8 mouse cellular contexts compared by ENCODE assay signal in genomic region chr14:49171867-49172581, GRCm38 (mm10). TPM values are rescaled to one million over a fixed set of nuclear protein-coding genes. Genes with fewer than 3 reads are reported as not detected.
DNase-seq lines count a peak whose midpoint lies in the region; ATAC-seq and TF ChIP-seq lines count a peak whose summit lies in the region.

TSS of gene Naa30 (plus strand) at chr14:49172226.

- peaks cover 19% of the 10 kb centered on the region for H3K4me1 ChIP-seq in embryonic facial prominence, embryonic 14.5 days (ENCODE audit: control insufficient read depth, insufficient read depth, low read length)
- peaks cover 23% of the 10 kb centered on the region for H3K4me1 ChIP-seq in limb, embryonic 14.5 days (ENCODE audit: control insufficient read depth, insufficient read depth, low read length)
- H3K4me1 ChIP-seq in midbrain, postnatal 0 days (ENCODE audit: insufficient read depth, low read length), result peaks cover 10% of the 10 kb centered on the region; the same call in 1 of the 2 replicates

- peak within 1 kb of the TSS; percentile 94 for H3K4me3 ChIP-seq in embryonic facial prominence, embryonic 14.5 days (ENCODE audit: low read depth, low read length)
- peak within 1 kb of the TSS; percentile 87 for H3K4me3 ChIP-seq in limb, embryonic 14.5 days (replicated peaks; ENCODE audit: low read length)
- H3K4me3 ChIP-seq in midbrain, postnatal 0 days (ENCODE audit: low read depth, low read length), result peak within 1 kb of the TSS; percentile 99

- TF ChIP-seq CTCF in midbrain, postnatal 0 days (IDR thresholded peaks at IDR 0.05), result no peak

- H3K27ac ChIP-seq in embryonic facial prominence, embryonic 14.5 days (replicated peaks; ENCODE audit: low read depth, low read length), result peak within 1 kb of the TSS; percentile 75
- peak within 1 kb of the TSS; percentile 79 for H3K27ac ChIP-seq in limb, embryonic 14.5 days (replicated peaks; ENCODE audit: low read depth, low read length)
- peak within 1 kb of the TSS; percentile 85 for H3K27ac ChIP-seq in midbrain, postnatal 0 days (ENCODE audit: low read depth, low read length)

- H3K9ac ChIP-seq in embryonic facial prominence, embryonic 14.5 days (ENCODE audit: low read depth, low read length), result peak within 1 kb of the TSS; percentile 95
- peak within 1 kb of the TSS; percentile 95 for H3K9ac ChIP-seq in limb, embryonic 14.5 days (ENCODE audit: low read depth, low read length, severe bottlenecking)
- peak within 1 kb of the TSS; percentile 97 for H3K9ac ChIP-seq in midbrain, postnatal 0 days (replicated peaks; ENCODE audit: low read length, poor library complexity, severe bottlenecking)

- H3K27me3 ChIP-seq in embryonic facial prominence, embryonic 14.5 days (replicated peaks; ENCODE audit: control insufficient read depth, insufficient read depth, low read length), result no peaks in the 10 kb centered on the region
- no peaks in the 10 kb centered on the region for H3K27me3 ChIP-seq in limb, embryonic 14.5 days (ENCODE audit: control insufficient read depth, insufficient read depth, low read length)
- no peaks in the 10 kb centered on the region for H3K27me3 ChIP-seq in midbrain, postnatal 0 days (ENCODE audit: insufficient read depth, low read length)

- TF ChIP-seq POLR2A in limb, embryonic 14.5 days (IDR thresholded peaks at IDR 0.05; ENCODE audit: borderline replicate concordance, extremely low read depth, insufficient read depth, insufficient read length), result 0 out of 2 replicates have a peak, but pooled peaks have one; percentile 40

- ATAC-seq in embryonic facial prominence, embryonic 14.5 days (ENCODE audit: low read depth), result peak; percentile 95
- peak; percentile 96 for ATAC-seq in limb, embryonic 14.5 days (ENCODE audit: low FRiP score, low read depth)
- ATAC-seq in midbrain, postnatal 0 days (ENCODE audit: low FRiP score), result peak; percentile 91

- no peaks in the 10 kb centered on the region for H3K9me3 ChIP-seq in embryonic facial prominence, embryonic 14.5 days (ENCODE audit: control insufficient read depth, low read length)
- no peaks in the 10 kb centered on the region for H3K9me3 ChIP-seq in limb, embryonic 14.5 days (ENCODE audit: control insufficient read depth, low read length)
- no peaks in the 10 kb centered on the region for H3K9me3 ChIP-seq in midbrain, postnatal 0 days (ENCODE audit: low read length)

- 0% methylated on average over 12 of the region's 86 CpGs for WGBS in embryonic facial prominence, embryonic 14.5 days
- WGBS in limb, embryonic 14.5 days, result 0% methylated on average over 30 of the region's 86 CpGs
- WGBS in midbrain, postnatal 0 days, result under 1% methylated on average over 38 of the region's 86 CpGs

- peak within 1 kb of the TSS; percentile 94 for H3K4me2 ChIP-seq in embryonic facial prominence, embryonic 14.5 days (ENCODE audit: low read depth, low read length)
- peak within 1 kb of the TSS; percentile 94 for H3K4me2 ChIP-seq in limb, embryonic 14.5 days (replicated peaks; ENCODE audit: low read depth, low read length, severe bottlenecking)
- H3K4me2 ChIP-seq in midbrain, postnatal 0 days (ENCODE audit: low read depth, low read length, poor library complexity, severe bottlenecking), result peak within 1 kb of the TSS; percentile 83

- DNase-seq in 3T3-L1 (ENCODE audit: low read depth, low spot score), result peak; percentile 93
- DNase-seq in adrenal gland, postnatal 4 days (ENCODE audit: low spot score in 2 of 2), result peak; percentile 86 to 96
- peak; percentile 98 for DNase-seq in embryonic facial prominence, embryonic 14.5 days (ENCODE audit: low spot score)
- peak; percentile 99 for DNase-seq in heart, adult 8-10 months (ENCODE audit: low spot score)
- DNase-seq in kidney, adult 9 months, result peak; percentile 99
- peak; percentile 93 for DNase-seq in limb, embryonic 14.5 days (ENCODE audit: low spot score)
- DNase-seq in midbrain, postnatal 0 days (ENCODE audit: low spot score), result peak; percentile 95
- peak; percentile 94 to 95 for DNase-seq in spleen, postnatal 14 days (ENCODE audit: low spot score in 2 of 2)

- H3K36me3 ChIP-seq in embryonic facial prominence, embryonic 14.5 days (ENCODE audit: control insufficient read depth, insufficient read depth, low read length), result 0 out of 2 replicates have a peak, but pooled peaks cover 8% of the 10 kb centered on the region
- H3K36me3 ChIP-seq in limb, embryonic 14.5 days (ENCODE audit: control insufficient read depth, insufficient read depth, low read length), result 0 out of 2 replicates have a peak, but pooled peaks cover 3% of the 10 kb centered on the region
- no peaks in the 10 kb centered on the region for H3K36me3 ChIP-seq in midbrain, postnatal 0 days (ENCODE audit: insufficient read depth, low read length)

RNA-seq across cellular contexts. Expression of gene Naa30, which starts in this region (rescaled TPM):
- total RNA-seq in adrenal gland, postnatal 4 days (2021), result 10 to 100 TPM; 29.7 to 33.8 TPM
- polyA plus RNA-seq in embryonic facial prominence, embryonic 14.5 days (2014; fragmentation: Nextera tagmentation; extraction: Ambion mirVana), result 13.3 and 14.0 TPM in 2 replicates
- 10 to 100 TPM; 15.5 to 18.7 (median 16.0) TPM for total RNA-seq in heart, adult 8-10 months (2022)
- polyA plus RNA-seq in limb, embryonic 14.5 days (2012; rRNA removed), result 18.4 and 19.6 TPM in 2 replicates
- polyA plus RNA-seq in limb, embryonic 14.5 days (2014; fragmentation: Nextera tagmentation; extraction: Ambion mirVana), result 15.9 and 16.0 TPM in 2 replicates
- 42.2 and 50.9 TPM in 2 replicates for total RNA-seq in midbrain, postnatal 0 days (2014; rRNA removed)
- 8.8 and 9.0 TPM in 2 replicates for polyA plus RNA-seq in midbrain, postnatal 0 days (2015; fragmentation: Nextera tagmentation; extraction: Ambion mirVana)

Comparison
In these comparisons a context has a peak if more than half of its experiments do, and no peak if none do; other contexts are left out.
1. Peak in every context shown above with its lines: DNase-seq, ATAC-seq, H3K4me3 ChIP-seq and H3K27ac ChIP-seq.